Mouse (Mus musculus): ENCODE measurements at regions not wholly inside any gene's neighbourhood (a gene's known extent, or its start where the extent isn't known, plus 50 kb on each side); places are given as distances from the start of the nearest gene placed in this dataset.

DNA sequence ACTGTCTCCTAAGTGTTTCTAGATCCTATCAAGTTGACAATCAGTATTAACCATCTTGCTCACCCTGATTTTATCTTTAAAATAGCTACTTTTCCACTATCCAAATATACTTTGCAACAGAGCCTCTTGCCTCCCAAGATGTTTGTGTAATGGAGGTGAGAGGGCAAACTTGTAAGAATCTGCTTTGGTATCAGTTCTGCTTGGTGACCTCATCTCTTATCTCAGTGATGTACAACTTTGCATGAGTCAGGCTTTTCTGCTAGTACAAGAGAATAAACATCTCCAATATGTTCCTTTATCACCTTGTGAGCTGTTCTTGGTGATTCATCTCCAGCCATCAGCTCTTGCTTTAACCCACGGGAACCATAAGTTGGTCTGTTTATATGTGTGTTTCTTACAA, 82.1 kb downstream of the Foxb1 start:
- no peak for TF ChIP-seq POLR2A (IDR thresholded peaks at IDR 0.05; ENCODE audit: extremely low read depth, insufficient read depth, low read length)
- no peak for TF ChIP-seq CTCF (IDR thresholded peaks at IDR 0.05; ENCODE audit: low read depth, low read length)
